Mouse (Mus musculus) forebrain, embryonic 10.5 days (tissue): ENCODE measurements around the gene Gmnc. TPM values are rescaled to one million over a fixed set of nuclear protein-coding genes. Genes with fewer than 3 reads are reported as not detected.

Source experiments
- DNase-seq: peaks from one replicate; pipeline ENCODE4 v3.0.0-alpha.2; 2017; ENCODE audit warnings: low spot score; ENCODE audit errors: extremely low spot score
- H3K27ac ChIP-seq: fragments of 300-500 bp; sonication (generic); 2 replicates; pipeline ENCODE4 v1.5.1; 2016; ENCODE audit warnings: mild to moderate bottlenecking
- H3K27me3 ChIP-seq: fragments of 300-500 bp; sonication (generic); 2 replicates; pipeline ENCODE4 v1.6.1; 2016; ENCODE audit warnings: mild to moderate bottlenecking; ENCODE audit not compliant: poor library complexity, severe bottlenecking
- H3K36me3 ChIP-seq: fragments of 300-500 bp; sonication (generic); replicated peaks from 2 replicates; pipeline ENCODE4 v1.6.1; 2016; ENCODE audit warnings: mild to moderate bottlenecking, moderate library complexity
- H3K4me1 ChIP-seq: fragments of 300-500 bp; sonication (generic); 2 replicates; pipeline ENCODE4 v1.6.1; 2016
- H3K4me3 ChIP-seq: fragments of 300-500 bp; sonication (generic); 2 replicates; pipeline ENCODE4 v1.5.1; 2016; ENCODE audit warnings: mild to moderate bottlenecking, moderate library complexity
- H3K9me3 ChIP-seq: fragments of 300-500 bp; sonication (generic); 2 replicates; pipeline ENCODE4 v1.6.1; 2016; ENCODE audit warnings: mild to moderate bottlenecking, moderate library complexity
- WGBS: fragments of 180-500 bp; shearing (Covaris S2); methylation state at CpG from one replicate; pipeline ENCODE4 v1.1.7; 2016; 5-methylcytosine and 5-hydroxymethylcytosine counted together
- polyA plus RNA-seq: library from polyadenylated mRNA; unstranded; fragments of >200 nt; fragmentation: Nextera tagmentation; extraction: Ambion mirVana; gene quantifications from 2 replicates; pipeline ENCODE4 v1.2.1, GENCODE M21; 2016

Gene Gmnc
- polyA plus RNA-seq, 1 experiment from 2014 or later = 1.8 TPM

- peaks cover 12% of the 10 kb centered on the region for H3K4me1 ChIP-seq
- H3K4me3 ChIP-seq = no peak overlapping the region
- WGBS = 88% methylated on average over 2 of the region's 2 CpGs
- H3K27ac ChIP-seq = no peak overlapping the region
- H3K36me3 ChIP-seq = no peaks in the 10 kb centered on the region
- peaks cover 34% of the 10 kb centered on the region for H3K27me3 ChIP-seq
- no peaks in the 10 kb centered on the region for H3K9me3 ChIP-seq
- DNase-seq = no peak
These were observed 24.6 kb downstream of the Gmnc start for GRCm38 (mm10) chr16:26966830-26967229.

GRCm38 (mm10) chr16:26961971-26962370, 29.5 kb downstream of the Gmnc start:
- no peak overlapping the region for H3K4me3 ChIP-seq
- H3K36me3 ChIP-seq = no peaks in the 10 kb centered on the region
- H3K27ac ChIP-seq = no peak overlapping the region
- peaks cover 10% of the 10 kb centered on the region for H3K27me3 ChIP-seq
- no peak for DNase-seq
- H3K9me3 ChIP-seq = no peaks in the 10 kb centered on the region
- peaks cover 7% of the 10 kb centered on the region for H3K4me1 ChIP-seq

GRCm38 (mm10) chr16:26951601-26952000, 39.9 kb downstream of the Gmnc start:
- WGBS = 89% methylated on average over 3 of the region's 3 CpGs

GRCm38 (mm10) chr16:26950209-26950608, 41.2 kb downstream of the Gmnc start:
- H3K27me3 ChIP-seq = no peaks in the 10 kb centered on the region
- H3K4me3 ChIP-seq = no peak overlapping the region
- no peaks in the 10 kb centered on the region for H3K4me1 ChIP-seq
- WGBS = 64% methylated on average over 4 of the region's 4 CpGs
- H3K36me3 ChIP-seq = no peaks in the 10 kb centered on the region
- H3K27ac ChIP-seq = no peak overlapping the region
- H3K9me3 ChIP-seq = no peaks in the 10 kb centered on the region
- DNase-seq = no peak

More at GRCm38 (mm10) chr16:26951601-26952000, 39.9 kb downstream of the Gmnc start:
- no peak overlapping the region for H3K27ac ChIP-seq
- H3K4me1 ChIP-seq = no peaks in the 10 kb centered on the region
- H3K9me3 ChIP-seq = no peaks in the 10 kb centered on the region
- no peaks in the 10 kb centered on the region for H3K27me3 ChIP-seq
- H3K4me3 ChIP-seq = no peak overlapping the region
- no peaks in the 10 kb centered on the region for H3K36me3 ChIP-seq
- DNase-seq = no peak

- Histone ChIP-seq H3K36me3 (no peaks in the 10 kb centered on the region), H3K4me3 (no peak overlapping the region), H3K4me1 (no peaks in the 10 kb centered on the region), H3K27me3 (no peaks in the 10 kb centered on the region), H3K9me3 (no peaks in the 10 kb centered on the region), H3K27ac (no peak overlapping the region)
- 94% methylated on average over 1 of the region's 1 CpGs for WGBS
- DNase-seq = no peak
These were observed 87.5 kb downstream of the Gmnc start for GRCm38 (mm10) chr16:26903968-26904367.

GRCm38 (mm10) chr16:26901471-26901870, 90.0 kb downstream of the Gmnc start:
- no peaks in the 10 kb centered on the region for H3K27me3 ChIP-seq
- H3K36me3 ChIP-seq = no peaks in the 10 kb centered on the region
- 43% methylated on average over 4 of the region's 4 CpGs for WGBS
- H3K4me1 ChIP-seq = no peaks in the 10 kb centered on the region
- H3K9me3 ChIP-seq = no peaks in the 10 kb centered on the region
- H3K4me3 ChIP-seq = no peak overlapping the region
- no peak overlapping the region for H3K27ac ChIP-seq
- no peak for DNase-seq

GRCm38 (mm10) chr16:26886337-26886736, 105.1 kb downstream of the Gmnc start:
- WGBS = 74% methylated on average over 4 of the region's 4 CpGs
- no peaks in the 10 kb centered on the region for H3K27me3 ChIP-seq
- no peaks in the 10 kb centered on the region for H3K9me3 ChIP-seq
- no peaks in the 10 kb centered on the region for H3K4me1 ChIP-seq
- H3K36me3 ChIP-seq = no peaks in the 10 kb centered on the region
- no peak overlapping the region for H3K27ac ChIP-seq
- no peak overlapping the region for H3K4me3 ChIP-seq
- DNase-seq = no peak

GRCm38 (mm10) chr16:26876885-26877284, 114.6 kb downstream of the Gmnc start:
- Histone ChIP-seq H3K4me1 (no peaks in the 10 kb centered on the region), H3K4me3 (no peak overlapping the region), H3K36me3 (no peaks in the 10 kb centered on the region), H3K27ac (no peak overlapping the region), H3K27me3 (no peaks in the 10 kb centered on the region), H3K9me3 (no peaks in the 10 kb centered on the region)
- no peak for DNase-seq
- WGBS = 73% methylated on average over 3 of the region's 3 CpGs
